Mouse (Mus musculus): ENCODE measurements at regions not wholly inside any gene's neighbourhood (a gene's known extent, or its start where the extent isn't known, plus 50 kb on each side); places are given as distances from the start of the nearest gene placed in this dataset.

GRCm38 (mm10) chr14:14596057-14596809, 105.8 kb upstream of the Slc4a7 start:
- DNase-seq: no peak

GRCm38 (mm10) chr14:14599586-14599985, 102.5 kb upstream of the Slc4a7 start:
- no peak for DNase-seq

- no peak for DNase-seq
Observed at GRCm38 (mm10) chr14:14599990-14600389, 102.1 kb upstream of the Slc4a7 start.

GRCm38 (mm10) chr14:14603439-14603838, 98.6 kb upstream of the Slc4a7 start:
- DNase-seq: no peak

- DNase-seq: no peak
Observed at GRCm38 (mm10) chr14:14607074-14607473, 95.0 kb upstream of the Slc4a7 start.

- no peak for DNase-seq
Observed at GRCm38 (mm10) chr14:14612245-14612644, 89.8 kb upstream of the Slc4a7 start.

- no peak for DNase-seq
Observed at GRCm38 (mm10) chr14:14620316-14620715, 81.8 kb upstream of the Slc4a7 start.

GRCm38 (mm10) chr14:14628673-14629072, 73.4 kb upstream of the Slc4a7 start:
- no peak for DNase-seq

- DNase-seq: no peak
Observed at GRCm38 (mm10) chr14:14631750-14632149, 70.3 kb upstream of the Slc4a7 start.

- peak; percentile 4 to 7 for DNase-seq
Observed at GRCm38 (mm10) chr14:14632471-14632870, 69.6 kb upstream of the Slc4a7 start.

- DNase-seq: peak; percentile 12 to 18
Observed at GRCm38 (mm10) chr14:14632951-14633931, 68.8 kb upstream of the Slc4a7 start.

GRCm38 (mm10) chr14:14634021-14634420, 68.1 kb upstream of the Slc4a7 start:
- DNase-seq: no peak

- peak; percentile 21 to 33 for DNase-seq
Observed at GRCm38 (mm10) chr14:14639102-14640015, 62.7 kb upstream of the Slc4a7 start.

- DNase-seq: peak; percentile 3 to 11
Observed at GRCm38 (mm10) chr14:14640023-14640441, 62.0 kb upstream of the Slc4a7 start.

- no peak for DNase-seq
Observed at GRCm38 (mm10) chr14:14640557-14640956, 61.5 kb upstream of the Slc4a7 start.

GRCm38 (mm10) chr14:14643533-14643932, 58.5 kb upstream of the Slc4a7 start:
- no peak for DNase-seq

GRCm38 (mm10) chr14:14645084-14645483, 57.0 kb upstream of the Slc4a7 start:
- no peak for DNase-seq

Measured in cerebellum, postnatal 10 days (tissue).